Mouse (Mus musculus) thymus, adult 2 months (tissue): ENCODE results near the gene Gm13275. TPM values are rescaled to one million over a fixed set of nuclear protein-coding genes. Genes with fewer than 3 reads are reported as not detected.
"Not testable (repeated sequence)": the region's sequence is repeated elsewhere in the genome, so short reads cannot be mapped to it uniquely, and the experiment has no call there.

Experiments
- DNase-seq: peaks from one replicate; pipeline ENCODE4 v3.0.0; 2021
- H3K27ac ChIP-seq: fragments of 200-500 bp; 2 replicates; pipeline ENCODE4 v1.5.1; 2012; ENCODE audit warnings: low read length, control low read depth; ENCODE audit not compliant: control insufficient read depth, insufficient read depth
- H3K27me3 ChIP-seq: fragments of 200-500 bp; 2 replicates; pipeline ENCODE4 v1.6.1; 2012; ENCODE audit warnings: mild to moderate bottlenecking, low read length, moderate library complexity, mixed read lengths; ENCODE audit not compliant: control insufficient read depth, insufficient read depth
- H3K36me3 ChIP-seq: fragments of 200-500 bp; 2 replicates; pipeline ENCODE4 v1.6.1; 2012; ENCODE audit warnings: mild to moderate bottlenecking, low read length, moderate library complexity; ENCODE audit not compliant: control insufficient read depth, insufficient read depth
- H3K4me1 ChIP-seq: fragments of 200-500 bp; replicated peaks from 2 replicates; pipeline ENCODE4 v1.6.1; 2012; ENCODE audit warnings: low read length; ENCODE audit not compliant: control insufficient read depth, insufficient read depth
- H3K4me3 ChIP-seq: fragments of 200-500 bp; 2 replicates; pipeline ENCODE4 v1.5.1; 2012; ENCODE audit warnings: mild to moderate bottlenecking, low read length, control low read depth, moderate library complexity; ENCODE audit not compliant: control insufficient read depth, insufficient read depth
- CTCF ChIP-seq: fragments of 200-500 bp; IDR thresholded peaks from 2 replicates; pipeline ENCODE4 v1.5.1; 2012; ENCODE audit warnings: mild to moderate bottlenecking, control low read depth, low read length, moderate library complexity, borderline replicate concordance; ENCODE audit not compliant: control insufficient read depth, poor library complexity, insufficient read depth; ENCODE audit errors: extremely low read depth
- POLR2A ChIP-seq: fragments of 200-500 bp; IDR thresholded peaks from 2 replicates; pipeline ENCODE4 v1.6.1; 2012; ENCODE audit warnings: mild to moderate bottlenecking, low read length, control low read depth, moderate library complexity; ENCODE audit not compliant: control insufficient read depth, poor library complexity, insufficient read depth; ENCODE audit errors: extremely low read depth
- WGBS: fragments of 180-500 bp; shearing (Covaris S2); methylation state at CpG from one replicate; pipeline ENCODE4 v1.1.7; 2018; 5-methylcytosine and 5-hydroxymethylcytosine counted together
- polyA plus RNA-seq: library from polyadenylated mRNA; depleted of rRNA; stranded (reverse); fragments of >200 nt; gene quantifications from 2 replicates; pipeline ENCODE4 v1.2.3, GENCODE M21; 2012

Gm13275 gene
- polyA plus RNA-seq, 1 experiment: not detected

DNA sequence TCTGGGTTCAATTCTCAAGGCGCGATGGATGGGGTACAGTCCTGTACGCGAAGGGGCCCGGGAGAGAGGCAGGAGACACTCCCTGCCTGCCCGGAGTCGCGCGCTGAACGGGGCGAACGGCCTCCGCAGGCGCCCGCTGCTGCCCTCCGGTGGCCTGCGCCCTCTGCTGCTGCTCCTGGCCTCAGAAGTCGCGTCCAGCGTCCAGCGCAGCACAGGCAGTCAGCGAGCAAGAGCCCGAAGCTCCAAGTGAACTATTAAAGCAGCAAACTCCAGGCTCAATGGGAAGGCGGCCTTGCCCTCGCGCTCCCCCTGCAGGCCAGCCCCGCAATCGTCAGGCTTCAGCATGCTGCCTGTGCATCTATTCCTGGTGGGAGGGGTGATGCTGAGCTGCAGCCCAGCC lies 33.9 kb upstream of the Gm13275 start:
- H3K27me3 ChIP-seq, H3K36me3 ChIP-seq, H3K27ac ChIP-seq, H3K4me1 ChIP-seq: not testable (repeated sequence)
- 0 out of 2 replicates have a peak, but pooled peaks have one; percentile 23 for TF ChIP-seq POLR2A
- 1% methylated on average over 26 of the region's 28 CpGs for WGBS
- peak overlapping the region; percentile 86 for H3K4me3 ChIP-seq
- DNase-seq: peak; percentile 35

- 80% methylated on average over 6 of the region's 8 CpGs for WGBS
- H3K36me3 ChIP-seq: not testable (repeated sequence)
- peak; percentile 95 for DNase-seq
These were observed 32.5 kb upstream of the Gm13275 start for GRCm38 (mm10) chr4:88761776-88762175.

DNA sequence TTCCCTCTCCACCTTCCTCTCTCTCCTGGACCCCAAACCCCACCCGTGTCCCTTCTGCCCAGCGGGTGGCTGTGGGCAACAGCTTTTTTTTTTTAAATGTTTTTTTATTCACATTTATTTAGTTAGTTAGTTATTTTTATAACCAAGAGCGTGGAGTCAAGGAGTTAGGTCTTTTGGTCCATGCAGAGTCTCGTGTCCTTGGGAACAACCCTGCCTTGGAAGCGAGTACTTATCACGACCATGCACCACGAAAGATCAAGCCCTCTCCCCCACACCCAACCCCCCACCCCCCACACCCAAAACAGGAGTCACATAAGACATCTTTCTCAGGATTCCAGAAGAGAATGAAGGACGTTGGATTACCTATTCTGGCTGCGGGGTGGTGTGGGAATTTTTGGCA lies 31.9 kb upstream of the Gm13275 start:
- not testable (repeated sequence) for H3K36me3 ChIP-seq, H3K27ac ChIP-seq, H3K4me1 ChIP-seq, H3K4me3 ChIP-seq, H3K27me3 ChIP-seq
- WGBS: 63% methylated on average over 9 of the region's 9 CpGs
- DNase-seq: peak; percentile 28

More at GRCm38 (mm10) chr4:88761776-88762175, 32.5 kb upstream of the Gm13275 start:
- not testable (repeated sequence) for H3K4me1 ChIP-seq, H3K4me3 ChIP-seq, H3K27me3 ChIP-seq, H3K27ac ChIP-seq

DNA sequence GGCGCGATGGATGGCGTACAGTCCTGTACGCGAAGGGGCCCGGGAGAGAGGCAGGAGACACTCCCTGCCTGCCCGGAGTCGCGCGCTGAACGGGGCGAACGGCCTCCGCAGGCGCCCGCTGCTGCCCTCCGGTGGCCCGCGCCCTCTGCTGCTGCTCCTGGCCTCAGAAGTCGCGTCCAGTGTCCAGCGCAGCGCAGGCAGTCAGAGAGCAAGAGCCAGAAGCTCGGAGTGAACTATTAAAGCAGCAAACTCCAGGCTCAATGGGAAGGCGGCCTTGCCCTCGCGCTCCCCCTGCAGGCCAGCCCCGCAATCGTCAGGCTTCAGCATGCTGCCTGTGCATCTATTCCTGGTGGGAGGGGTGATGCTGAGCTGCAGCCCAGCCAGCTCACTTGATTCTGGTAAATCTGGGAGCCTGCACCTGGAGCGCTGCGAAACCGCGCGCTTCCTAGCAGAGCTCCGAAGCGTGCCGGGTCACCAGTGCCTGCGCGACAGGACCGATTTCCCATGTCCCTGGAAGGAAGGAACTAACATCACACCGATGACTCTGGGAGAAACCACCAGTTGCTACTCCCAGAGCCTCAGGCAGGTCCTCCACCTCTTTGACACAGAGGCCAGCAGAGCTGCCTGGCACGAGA lies 30.8 kb upstream of the Gm13275 start:
- H3K4me3 ChIP-seq: peak overlapping the region; percentile 85
- DNase-seq: peak; percentile 19
- not testable (repeated sequence) for H3K27ac ChIP-seq

DNA sequence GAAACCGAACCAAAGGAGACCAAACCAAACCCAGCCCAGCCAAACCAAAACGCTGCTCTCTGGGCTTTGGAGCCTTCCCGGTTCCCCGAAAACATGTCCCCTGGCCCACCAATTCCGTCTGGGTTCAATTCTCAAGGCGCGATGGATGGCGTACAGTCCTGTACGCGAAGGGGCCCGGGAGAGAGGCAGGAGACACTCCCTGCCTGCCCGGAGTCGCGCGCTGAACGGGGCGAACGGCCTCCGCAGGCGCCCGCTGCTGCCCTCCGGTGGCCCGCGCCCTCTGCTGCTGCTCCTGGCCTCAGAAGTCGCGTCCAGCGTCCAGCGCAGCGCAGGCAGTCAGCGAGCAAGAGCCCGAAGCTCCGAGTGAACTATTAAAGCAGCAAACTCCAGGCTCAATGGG lies 20.8 kb upstream of the Gm13275 start, which contains the start of gene Gm13290:
Gene Gm13290, plus strand, starts transcription at position 301 of the 400 bp plus-strand sequence.
- WGBS: no CpG with 5 or more reads among the region's 32 CpGs
- H3K36me3 ChIP-seq, H3K4me3 ChIP-seq, H3K4me1 ChIP-seq, DNase-seq, H3K27ac ChIP-seq, H3K27me3 ChIP-seq: not testable (repeated sequence)

More for the DNA sequence above, 30.8 kb upstream of the Gm13275 start:
- H3K4me1 ChIP-seq, H3K36me3 ChIP-seq, H3K27me3 ChIP-seq: not testable (repeated sequence)
- WGBS: 1% methylated on average over 34 of the region's 42 CpGs
- peak; percentile 43; the same call in 1 of the 2 replicates for TF ChIP-seq CTCF

DNA sequence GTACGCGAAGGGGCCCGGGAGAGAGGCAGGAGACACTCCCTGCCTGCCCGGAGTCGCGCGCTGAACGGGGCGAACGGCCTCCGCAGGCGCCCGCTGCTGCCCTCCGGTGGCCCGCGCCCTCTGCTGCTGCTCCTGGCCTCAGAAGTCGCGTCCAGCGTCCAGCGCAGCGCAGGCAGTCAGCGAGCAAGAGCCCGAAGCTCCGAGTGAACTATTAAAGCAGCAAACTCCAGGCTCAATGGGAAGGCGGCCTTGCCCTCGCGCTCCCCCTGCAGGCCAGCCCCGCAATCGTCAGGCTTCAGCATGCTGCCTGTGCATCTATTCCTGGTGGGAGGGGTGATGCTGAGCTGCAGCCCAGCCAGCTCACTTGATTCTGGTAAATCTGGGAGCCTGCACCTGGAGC lies 17.7 kb upstream of the Gm13275 start, which contains the start of gene Gm13289:
Gene Gm13289, plus strand, starts transcription at position 301 of the 400 bp plus-strand sequence.
- not testable (repeated sequence) for H3K4me3 ChIP-seq, H3K27me3 ChIP-seq, DNase-seq, H3K27ac ChIP-seq, H3K4me1 ChIP-seq, H3K36me3 ChIP-seq
- no CpG with 5 or more reads among the region's 29 CpGs for WGBS

DNA sequence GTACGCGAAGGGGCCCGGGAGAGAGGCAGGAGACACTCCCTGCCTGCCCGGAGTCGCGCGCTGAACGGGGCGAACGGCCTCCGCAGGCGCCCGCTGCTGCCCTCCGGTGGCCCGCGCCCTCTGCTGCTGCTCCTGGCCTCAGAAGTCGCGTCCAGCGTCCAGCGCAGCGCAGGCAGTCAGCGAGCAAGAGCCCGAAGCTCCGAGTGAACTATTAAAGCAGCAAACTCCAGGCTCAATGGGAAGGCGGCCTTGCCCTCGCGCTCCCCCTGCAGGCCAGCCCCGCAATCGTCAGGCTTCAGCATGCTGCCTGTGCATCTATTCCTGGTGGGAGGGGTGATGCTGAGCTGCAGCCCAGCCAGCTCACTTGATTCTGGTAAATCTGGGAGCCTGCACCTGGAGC lies 14.7 kb upstream of the Gm13275 start, which contains the start of gene Gm13272:
Gene Gm13272, plus strand, starts transcription at position 301 of the 400 bp plus-strand sequence.
- H3K27me3 ChIP-seq, H3K4me1 ChIP-seq, DNase-seq, H3K36me3 ChIP-seq, H3K4me3 ChIP-seq, H3K27ac ChIP-seq: not testable (repeated sequence)
- WGBS: no CpG with 5 or more reads among the region's 29 CpGs

GRCm38 (mm10) chr4:88780320-88780719 lies 14.0 kb upstream of the Gm13275 start:
- H3K27ac ChIP-seq, H3K4me3 ChIP-seq, H3K4me1 ChIP-seq, H3K36me3 ChIP-seq, DNase-seq, H3K27me3 ChIP-seq: not testable (repeated sequence)
- 71% methylated on average over 16 of the region's 18 CpGs for WGBS

DNA sequence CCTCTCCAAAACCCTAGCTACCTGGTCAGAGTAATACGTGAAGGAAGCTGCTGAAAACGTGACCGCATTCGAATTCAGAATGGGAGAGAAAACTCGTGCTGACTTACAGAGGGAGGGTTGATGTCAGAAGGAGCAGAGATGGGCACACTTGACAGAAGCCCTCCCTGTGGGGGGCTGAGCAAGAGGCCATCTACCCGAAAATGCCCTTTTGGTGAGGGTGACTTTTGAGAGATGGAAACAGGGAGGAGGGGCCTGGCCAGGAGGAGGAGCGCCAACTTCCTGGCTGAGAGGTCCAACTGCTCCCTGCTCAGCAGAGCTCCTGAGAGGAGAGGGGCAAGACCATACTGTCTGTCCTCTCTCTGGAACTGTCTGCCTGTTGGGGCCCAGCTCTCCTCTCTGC lies 12.5 kb upstream of the Gm13275 start, which contains the start of gene Ifnz:
Gene Ifnz, plus strand, starts transcription at position 301 of the 400 bp plus-strand sequence.
- not testable (repeated sequence) for DNase-seq, H3K27ac ChIP-seq, H3K4me1 ChIP-seq, H3K27me3 ChIP-seq, H3K36me3 ChIP-seq
- 6% methylated on average over 5 of the region's 7 CpGs for WGBS
- peak within 1 kb of the TSS; percentile 54 for H3K4me3 ChIP-seq

GRCm38 (mm10) chr4:88782335-88782734 lies 12.0 kb upstream of the Gm13275 start:
- H3K4me1 ChIP-seq, H3K27me3 ChIP-seq, DNase-seq, H3K27ac ChIP-seq, H3K36me3 ChIP-seq: not testable (repeated sequence)
- peak overlapping the region; percentile 54 for H3K4me3 ChIP-seq
- WGBS: 0% methylated on average over 19 of the region's 31 CpGs

GRCm38 (mm10) chr4:88785409-88785808 lies 8.9 kb upstream of the Gm13275 start, which contains the start of gene Gm13276:
TSS of gene Gm13276 (plus strand) at chr4:88785709.
- not testable (repeated sequence) for H3K27ac ChIP-seq, DNase-seq, H3K4me1 ChIP-seq, H3K36me3 ChIP-seq, H3K27me3 ChIP-seq, H3K4me3 ChIP-seq
- WGBS: no CpG with 5 or more reads among the region's 27 CpGs
